8 mouse cellular contexts compared by ENCODE assay signal in the genomic region with DNA sequence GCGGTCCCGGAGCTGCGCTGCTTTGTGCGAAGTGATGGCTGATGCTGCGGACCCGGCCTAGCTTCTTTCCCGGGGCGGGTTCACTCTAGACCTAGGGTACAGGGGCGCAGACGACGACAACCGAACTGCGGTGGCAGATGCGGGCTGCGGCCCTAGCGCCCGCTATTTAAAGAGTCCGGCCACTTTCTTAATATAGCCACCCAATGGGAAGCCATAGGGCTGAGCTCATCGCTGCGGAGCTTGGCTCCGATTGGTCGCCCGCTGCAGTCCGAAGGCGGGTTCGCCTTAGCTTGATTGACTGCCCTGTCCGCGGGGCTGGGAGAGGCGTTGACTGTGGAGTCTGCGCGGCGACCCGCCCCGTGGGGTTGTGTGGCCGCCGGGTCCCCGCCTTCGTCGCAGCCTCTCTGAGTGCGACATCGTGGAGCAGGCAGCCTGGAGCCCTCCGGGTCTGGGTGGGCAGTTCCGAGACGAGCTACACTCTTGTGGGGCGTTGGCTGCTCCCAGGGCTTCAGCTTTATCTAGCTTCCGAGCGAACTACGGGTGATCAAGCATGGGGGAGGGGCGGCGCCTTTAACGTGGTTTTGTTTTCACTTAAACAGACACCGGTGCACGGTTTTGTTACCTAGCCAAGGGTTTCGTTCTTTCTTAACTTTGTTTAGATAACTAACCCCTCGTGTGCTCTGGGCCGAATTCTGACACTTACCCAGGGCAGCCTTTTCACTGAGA. TPM values are rescaled to one million over a fixed set of nuclear protein-coding genes. Genes with fewer than 3 reads are reported as not detected.
DNase-seq lines count a peak whose midpoint lies in the region; ATAC-seq lines count a peak whose summit lies in the region.

A gene (minus strand): TSS at position 139 of the 726 bp plus-strand sequence.

- H3K36me3 ChIP-seq in forebrain, embryonic 11.5 days (ENCODE audit: control insufficient read depth, insufficient read depth, low read length), result no peaks in the 10 kb centered on the region
- no peaks in the 10 kb centered on the region for H3K36me3 ChIP-seq in heart, embryonic 16.5 days (ENCODE audit: control insufficient read depth, insufficient read depth)
- no peaks in the 10 kb centered on the region for H3K36me3 ChIP-seq in liver, embryonic 15.5 days (replicated peaks)
- H3K36me3 ChIP-seq in neural tube, embryonic 12.5 days, result no peaks in the 10 kb centered on the region

- H3K9me3 ChIP-seq in forebrain, embryonic 11.5 days (ENCODE audit: control insufficient read depth, low read length), result no peaks in the 10 kb centered on the region
- no peaks in the 10 kb centered on the region for H3K9me3 ChIP-seq in heart, embryonic 16.5 days (replicated peaks; ENCODE audit: control insufficient read depth, low read length)
- H3K9me3 ChIP-seq in liver, embryonic 15.5 days (replicated peaks), result no peaks in the 10 kb centered on the region
- H3K9me3 ChIP-seq in neural tube, embryonic 12.5 days, result no peaks in the 10 kb centered on the region

- peaks cover 12% of the 10 kb centered on the region; the same call in 1 of the 2 replicates for H3K4me1 ChIP-seq in forebrain, embryonic 11.5 days (replicated peaks; ENCODE audit: control insufficient read depth, insufficient read depth, low read length)
- H3K4me1 ChIP-seq in heart, embryonic 16.5 days (ENCODE audit: control insufficient read depth, insufficient read depth, low read length), result peaks cover 38% of the 10 kb centered on the region
- peaks cover 38% of the 10 kb centered on the region for H3K4me1 ChIP-seq in liver, embryonic 15.5 days (replicated peaks)
- H3K4me1 ChIP-seq in neural tube, embryonic 12.5 days, result peaks cover 35% of the 10 kb centered on the region

- H3K27ac ChIP-seq in forebrain, embryonic 11.5 days (ENCODE audit: low read depth, low read length), result peak within 1 kb of the TSS; percentile 98
- H3K27ac ChIP-seq in heart, embryonic 16.5 days (ENCODE audit: low read length), result peak within 1 kb of the TSS; percentile 100
- H3K27ac ChIP-seq in liver, embryonic 15.5 days (replicated peaks), result peak within 1 kb of the TSS; percentile 86
- peak within 1 kb of the TSS; percentile 99 for H3K27ac ChIP-seq in neural tube, embryonic 12.5 days

- DNase-seq in CD8-positive naive resting alpha-beta T cell, adult 2 months (ENCODE audit: low read depth in 2 of 2, low spot score in 2 of 2), result peak; percentile 40 to 54
- DNase-seq in c-Kit-positive CD71-negative TER-119-negative erythroid progenitor cells, embryonic 14.5 days (ENCODE audit: low read depth), result peak; percentile 88
- peak; percentile 97 for DNase-seq in forebrain, embryonic 11.5 days (ENCODE audit: low spot score)
- peak; percentile 96 to 98 for DNase-seq in kidney, postnatal 36 days
- peak; percentile 98 for DNase-seq in telencephalon, adult 2 months (ENCODE audit: low read depth, low spot score)

- ATAC-seq in forebrain, embryonic 11.5 days (replicated peaks; ENCODE audit: low FRiP score), result peak; percentile 98
- ATAC-seq in heart, embryonic 16.5 days (replicated peaks; ENCODE audit: extremely low read depth, insufficient read depth, low FRiP score), result peak; percentile 96
- ATAC-seq in liver, embryonic 15.5 days (ENCODE audit: insufficient read depth), result peak; percentile 92
- peak; percentile 96 for ATAC-seq in neural tube, embryonic 12.5 days (ENCODE audit: low FRiP score, low read depth)

- H3K4me2 ChIP-seq in forebrain, embryonic 11.5 days (ENCODE audit: low read depth, low read length, severe bottlenecking), result peak within 1 kb of the TSS; percentile 95
- H3K4me2 ChIP-seq in heart, embryonic 16.5 days (ENCODE audit: low read depth, low read length), result peak within 1 kb of the TSS; percentile 85
- peak within 1 kb of the TSS; percentile 88 for H3K4me2 ChIP-seq in liver, embryonic 15.5 days
- peak within 1 kb of the TSS; percentile 90 for H3K4me2 ChIP-seq in neural tube, embryonic 12.5 days (replicated peaks)

- H3K9ac ChIP-seq in forebrain, embryonic 11.5 days (ENCODE audit: low read length), result peak within 1 kb of the TSS; percentile 97
- peak within 1 kb of the TSS; percentile 100 for H3K9ac ChIP-seq in heart, embryonic 16.5 days (ENCODE audit: low read length)
- peak within 1 kb of the TSS; percentile 70 for H3K9ac ChIP-seq in liver, embryonic 15.5 days
- H3K9ac ChIP-seq in neural tube, embryonic 12.5 days, result peak within 1 kb of the TSS; percentile 99

- no peaks in the 10 kb centered on the region for H3K27me3 ChIP-seq in forebrain, embryonic 11.5 days (ENCODE audit: control insufficient read depth, insufficient read depth, low read length)
- no peaks in the 10 kb centered on the region for H3K27me3 ChIP-seq in heart, embryonic 16.5 days (ENCODE audit: control insufficient read depth, insufficient read depth, low read length)
- peaks cover 27% of the 10 kb centered on the region for H3K27me3 ChIP-seq in liver, embryonic 15.5 days
- no peaks in the 10 kb centered on the region for H3K27me3 ChIP-seq in neural tube, embryonic 12.5 days (replicated peaks)

- WGBS in forebrain, embryonic 11.5 days, result under 1% methylated on average over 56 of the region's 56 CpGs
- under 1% methylated on average over 56 of the region's 56 CpGs for WGBS in heart, embryonic 16.5 days
- WGBS in liver, embryonic 15.5 days (ENCODE audit: insufficient replicate concordance), result under 1% methylated on average over 56 of the region's 56 CpGs
- WGBS in neural tube, embryonic 12.5 days, result under 1% methylated on average over 56 of the region's 56 CpGs

- peak within 1 kb of the TSS; percentile 83 for H3K4me3 ChIP-seq in forebrain, embryonic 11.5 days (ENCODE audit: low read depth, low read length)
- H3K4me3 ChIP-seq in heart, embryonic 16.5 days (ENCODE audit: low read length), result peak within 1 kb of the TSS; percentile 90
- H3K4me3 ChIP-seq in liver, embryonic 15.5 days (replicated peaks), result peak within 1 kb of the TSS; percentile 69
- H3K4me3 ChIP-seq in neural tube, embryonic 12.5 days, result peak within 1 kb of the TSS; percentile 86

RNA-seq across cellular contexts. Expression of the gene that starts here (rescaled TPM):
- polyA plus RNA-seq in forebrain, embryonic 11.5 days (2014; fragmentation: Nextera tagmentation; extraction: Ambion mirVana), result 55.1 and 58.3 TPM in 2 replicates
- polyA plus RNA-seq in heart, embryonic 16.5 days (2015; fragmentation: Nextera tagmentation; extraction: Ambion mirVana), result 38.5 and 39.3 TPM in 2 replicates
- polyA plus RNA-seq in liver, embryonic 15.5 days (2015; fragmentation: Nextera tagmentation; extraction: Ambion mirVana), result 7.5 and 8.2 TPM in 2 replicates
- 92.0 and 92.6 TPM in 2 replicates for polyA plus RNA-seq in neural tube, embryonic 12.5 days (2016; fragmentation: Nextera tagmentation; extraction: Ambion mirVana)

Comparison
In these comparisons a context has a peak if more than half of its experiments do, and no peak if none do; other contexts are left out.
1. Peak in every context shown above with its lines: DNase-seq, ATAC-seq, H3K4me3 ChIP-seq and H3K27ac ChIP-seq.
2. DNase-seq: peak in every context shown above with its lines; median percentile 98 in telencephalon, adult 2 months; 97 in forebrain, embryonic 11.5 days; 97 in kidney, postnatal 36 days; 88 in c-Kit-positive CD71-negative TER-119-negative erythroid progenitor cells, embryonic 14.5 days; 47 in CD8-positive naive resting alpha-beta T cell, adult 2 months.